Mouse (Mus musculus) neural tube, embryonic 12.5 days (tissue): ENCODE measurements around the gene Hcrtr1. TPM values are rescaled to one million over a fixed set of nuclear protein-coding genes. Genes with fewer than 3 reads are reported as not detected.
A peak's percentile ranks its signal among the peaks of the same experiment; 100 is the strongest.

Experiments
- ATAC-seq: fragments of 200-750 bp; cut with Nextera tagmentation; 2 replicates; pipeline ENCODE4 v1.8.0; 2017; ENCODE audit warnings: low read depth, mild to moderate bottlenecking, moderate TSS enrichment, moderate library complexity; ENCODE audit not compliant: low FRiP score
- H3K27ac ChIP-seq: fragments of 300-500 bp; sonication (generic); 2 replicates; pipeline ENCODE4 v1.5.1; 2016
- H3K27me3 ChIP-seq: fragments of 300-500 bp; sonication (generic); replicated peaks from 2 replicates; pipeline ENCODE4 v1.6.1; 2016; ENCODE audit warnings: mild to moderate bottlenecking
- H3K36me3 ChIP-seq: fragments of 300-500 bp; sonication (generic); 2 replicates; pipeline ENCODE4 v1.6.1; 2016; ENCODE audit warnings: mild to moderate bottlenecking
- H3K4me1 ChIP-seq: fragments of 300-500 bp; sonication (generic); 2 replicates; pipeline ENCODE4 v1.6.1; 2016
- H3K4me2 ChIP-seq: fragments of 300-500 bp; sonication (generic); replicated peaks from 2 replicates; pipeline ENCODE4 v1.6.1; 2016; ENCODE audit warnings: mild to moderate bottlenecking
- H3K4me3 ChIP-seq: fragments of 300-500 bp; sonication (generic); 2 replicates; pipeline ENCODE4 v1.5.1; 2016
- H3K9ac ChIP-seq: fragments of 300-500 bp; sonication (generic); 2 replicates; pipeline ENCODE4 v1.6.1; 2016; ENCODE audit warnings: mild to moderate bottlenecking
- H3K9me3 ChIP-seq: fragments of 300-500 bp; sonication (generic); 2 replicates; pipeline ENCODE4 v1.6.1; 2016; ENCODE audit warnings: mild to moderate bottlenecking
- WGBS: fragments of 180-500 bp; shearing (Covaris S2); methylation state at CpG from one replicate; pipeline ENCODE4 v1.1.7; 2016; 5-methylcytosine and 5-hydroxymethylcytosine counted together
- polyA plus RNA-seq: library from polyadenylated mRNA; unstranded; fragments of >200 nt; fragmentation: Nextera tagmentation; extraction: Ambion mirVana; gene quantifications from 2 replicates; pipeline ENCODE4 v1.2.1, GENCODE M21; 2016

Gene Hcrtr1
- polyA plus RNA-seq, 1 experiment from 2014 or later, result 0.62 TPM

- Histone ChIP-seq H3K4me2 (no peak overlapping the region), H3K9ac (no peak overlapping the region), H3K36me3 (no peaks in the 10 kb centered on the region), H3K9me3 (no peaks in the 10 kb centered on the region), H3K4me1 (peaks cover 23% of the 10 kb centered on the region), H3K4me3 (no peak overlapping the region), H3K27ac (no peak overlapping the region), H3K27me3 (peaks cover 44% of the 10 kb centered on the region)
- 76% methylated on average over 18 of the region's 18 CpGs for WGBS
- no peak for ATAC-seq
These were observed 26.9 kb upstream of the Hcrtr1 start for GRCm38 (mm10) chr4:130166061-130166460.

DNA sequence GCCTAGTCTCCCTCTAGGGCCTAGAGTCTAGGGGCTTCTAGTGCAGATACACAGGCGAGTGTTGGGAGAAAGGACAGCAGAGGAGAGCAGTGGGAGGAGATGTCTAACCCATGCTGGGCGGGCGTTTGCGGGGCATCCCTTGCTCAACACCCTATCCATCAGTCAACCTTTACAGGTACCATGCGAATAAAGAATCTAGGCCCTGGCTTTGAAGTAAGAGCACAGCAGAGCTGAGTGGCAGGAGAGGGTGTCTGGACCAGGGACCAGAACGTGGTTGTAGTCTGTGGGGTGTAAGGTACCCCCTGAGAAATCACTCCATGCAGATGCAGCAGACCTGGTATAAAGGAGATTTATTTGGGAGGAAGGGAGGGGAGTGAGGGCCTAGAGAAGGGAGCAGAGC is 25.0 kb upstream of the Hcrtr1 start:
- H3K9me3 ChIP-seq, result no peaks in the 10 kb centered on the region
- H3K4me2 ChIP-seq, result no peak overlapping the region
- H3K9ac ChIP-seq, result no peak overlapping the region
- no peak overlapping the region for H3K27ac ChIP-seq
- WGBS, result 64% methylated on average over 6 of the region's 6 CpGs
- no peaks in the 10 kb centered on the region for H3K36me3 ChIP-seq
- H3K4me3 ChIP-seq, result no peak overlapping the region
- peaks cover 23% of the 10 kb centered on the region for H3K4me1 ChIP-seq
- no peak for ATAC-seq
- peaks cover 44% of the 10 kb centered on the region for H3K27me3 ChIP-seq

DNA sequence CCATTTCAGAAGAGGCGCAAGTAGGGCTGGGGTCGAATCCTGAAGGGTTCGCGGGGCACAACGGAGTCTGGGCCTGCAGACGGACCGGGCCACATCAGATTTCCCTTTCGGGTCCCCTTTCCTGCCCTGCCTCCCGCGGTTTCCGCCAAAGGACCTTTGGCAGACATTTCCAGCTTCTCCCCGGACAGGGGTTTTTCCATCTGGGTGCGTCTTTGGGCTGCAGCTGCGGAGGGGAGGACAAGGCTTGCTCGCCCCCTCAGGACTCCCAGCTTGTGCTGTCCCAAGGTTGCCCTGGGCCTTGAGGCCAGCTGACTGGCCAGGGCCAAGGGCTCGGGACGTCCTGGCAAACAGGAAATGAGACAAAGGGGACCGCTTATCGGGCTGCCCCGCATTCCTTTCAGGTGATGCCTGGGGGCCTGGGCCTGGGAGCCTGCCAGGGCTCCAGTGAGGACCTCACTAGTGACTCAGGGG is 24.3 kb upstream of the Hcrtr1 start:
- Histone ChIP-seq H3K27ac (no peak overlapping the region), H3K27me3 (peaks cover 44% of the 10 kb centered on the region), H3K4me1 (peaks cover 19% of the 10 kb centered on the region), H3K9ac (peak overlapping the region; percentile 30; the same call in 1 of the 2 replicates), H3K4me3 (0 out of 2 replicates have a peak overlapping the region, but pooled peaks have one; percentile 1), H3K9me3 (no peaks in the 10 kb centered on the region), H3K4me2 (peak overlapping the region; percentile 43), H3K36me3 (no peaks in the 10 kb centered on the region)
- WGBS, result 7% methylated on average over 20 of the region's 20 CpGs
- ATAC-seq, result no peak

- H3K36me3 ChIP-seq, result no peaks in the 10 kb centered on the region
- no peak overlapping the region for H3K4me3 ChIP-seq
- H3K27ac ChIP-seq, result no peak overlapping the region
- H3K9ac ChIP-seq, result no peak overlapping the region
- WGBS, result 29% methylated on average over 4 of the region's 4 CpGs
- no peak overlapping the region for H3K4me2 ChIP-seq
- no peak for ATAC-seq
- H3K27me3 ChIP-seq, result peaks cover 43% of the 10 kb centered on the region
- no peaks in the 10 kb centered on the region for H3K9me3 ChIP-seq
- peaks cover 8% of the 10 kb centered on the region for H3K4me1 ChIP-seq
These were observed 22.2 kb upstream of the Hcrtr1 start for GRCm38 (mm10) chr4:130161349-130161748.

GRCm38 (mm10) chr4:130156812-130157371 is 17.7 kb upstream of the Hcrtr1 start:
- Histone ChIP-seq H3K9ac (no peak overlapping the region), H3K27me3 (peaks cover 20% of the 10 kb centered on the region), H3K36me3 (no peaks in the 10 kb centered on the region), H3K27ac (no peak overlapping the region), H3K4me2 (no peak overlapping the region), H3K4me3 (no peak overlapping the region), H3K4me1 (no peaks in the 10 kb centered on the region), H3K9me3 (no peaks in the 10 kb centered on the region)
- 81% methylated on average over 12 of the region's 12 CpGs for WGBS
- ATAC-seq, result no peak

DNA sequence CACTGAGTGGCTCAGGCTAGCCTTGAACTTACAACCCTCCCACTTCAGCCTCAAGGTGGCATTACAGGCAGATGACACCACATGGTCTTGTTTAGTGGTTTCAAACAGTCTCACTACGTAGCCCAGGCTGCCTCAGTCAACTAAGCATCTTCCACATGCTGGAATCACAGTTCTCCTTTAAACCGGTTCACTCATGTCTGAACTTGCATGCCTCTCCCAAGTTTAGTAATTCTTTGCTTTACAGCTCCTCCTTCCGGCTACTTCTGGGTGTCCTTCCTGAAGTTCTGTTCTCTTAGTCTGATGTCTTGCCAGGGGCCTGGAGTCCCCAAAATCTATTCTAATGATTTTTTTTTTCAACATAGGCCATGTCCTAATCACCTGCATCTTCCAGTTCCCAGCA is 15.1 kb upstream of the Hcrtr1 start:
- 81% methylated on average over 3 of the region's 3 CpGs for WGBS
- Histone ChIP-seq H3K9ac (no peak overlapping the region), H3K4me1 (no peaks in the 10 kb centered on the region), H3K4me2 (no peak overlapping the region), H3K4me3 (no peak overlapping the region), H3K9me3 (no peaks in the 10 kb centered on the region), H3K27ac (no peak overlapping the region), H3K27me3 (peaks cover 16% of the 10 kb centered on the region), H3K36me3 (no peaks in the 10 kb centered on the region)
- no peak for ATAC-seq

DNA sequence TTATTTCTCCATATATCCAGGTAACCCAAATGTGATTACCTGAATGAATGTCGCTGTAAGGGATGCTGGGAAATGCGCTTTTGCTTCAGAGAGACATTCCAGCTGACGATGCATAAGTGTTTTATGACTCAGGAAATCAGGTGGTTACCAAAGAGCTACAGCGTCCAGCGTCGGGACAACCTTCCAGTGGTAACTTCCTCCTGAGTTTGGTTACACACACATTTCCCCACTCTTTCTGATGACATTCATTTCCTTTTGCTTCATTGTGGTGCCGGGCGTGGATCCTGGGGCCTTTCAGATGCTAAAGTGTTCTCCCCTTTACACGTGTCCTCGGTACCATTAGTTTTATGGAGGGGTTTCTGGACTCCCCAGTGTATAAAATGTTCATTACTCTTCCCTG is 9.2 kb upstream of the Hcrtr1 start:
- WGBS, result 73% methylated on average over 10 of the region's 10 CpGs
- Histone ChIP-seq H3K27ac (no peak overlapping the region), H3K9me3 (no peaks in the 10 kb centered on the region), H3K36me3 (no peaks in the 10 kb centered on the region), H3K9ac (no peak overlapping the region), H3K27me3 (peaks cover 11% of the 10 kb centered on the region), H3K4me2 (no peak overlapping the region), H3K4me1 (no peaks in the 10 kb centered on the region), H3K4me3 (no peak overlapping the region)
- ATAC-seq, result no peak

GRCm38 (mm10) chr4:130141786-130142185 is 2.6 kb upstream of the Hcrtr1 start:
- Histone ChIP-seq H3K4me3 (no peak overlapping the region), H3K4me2 (no peak overlapping the region), H3K27me3 (peaks cover 52% of the 10 kb centered on the region), H3K9me3 (no peaks in the 10 kb centered on the region), H3K36me3 (no peaks in the 10 kb centered on the region), H3K4me1 (peaks cover 27% of the 10 kb centered on the region), H3K27ac (no peak overlapping the region), H3K9ac (no peak overlapping the region)
- ATAC-seq, result no peak
- 57% methylated on average over 3 of the region's 3 CpGs for WGBS

DNA sequence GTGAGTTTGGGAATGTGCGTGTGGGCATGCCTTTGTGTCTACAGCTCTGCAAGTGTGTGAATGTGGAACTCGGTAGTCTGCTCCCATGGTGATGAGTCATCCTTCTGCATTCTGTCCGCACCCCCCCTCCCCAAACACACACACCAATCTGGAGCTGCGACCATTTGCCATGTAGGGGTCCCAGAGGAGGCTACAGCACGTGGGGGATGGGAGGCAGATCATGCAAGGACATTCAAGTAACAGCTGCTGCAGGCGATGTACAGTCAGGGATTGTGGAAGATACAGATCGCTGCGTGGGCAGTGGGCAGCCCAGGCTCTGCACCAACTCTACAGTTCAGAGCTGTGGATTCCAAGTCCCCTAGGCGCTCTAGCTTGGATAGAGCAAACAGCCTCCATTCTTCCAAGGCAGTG is 1.8 kb upstream of the Hcrtr1 start:
- H3K4me3 ChIP-seq, result no peak overlapping the region
- H3K4me1 ChIP-seq, result peaks cover 27% of the 10 kb centered on the region
- H3K9me3 ChIP-seq, result no peaks in the 10 kb centered on the region
- H3K36me3 ChIP-seq, result no peaks in the 10 kb centered on the region
- peaks cover 56% of the 10 kb centered on the region for H3K27me3 ChIP-seq
- H3K27ac ChIP-seq, result no peak overlapping the region
- ATAC-seq, result no peak
- WGBS, result 46% methylated on average over 9 of the region's 9 CpGs
- H3K9ac ChIP-seq, result no peak overlapping the region
- peak overlapping the region; percentile 16; the same call in 1 of the 2 replicates for H3K4me2 ChIP-seq

- WGBS, result under 1% methylated on average over 56 of the region's 57 CpGs
- Histone ChIP-seq H3K27me3 (peaks cover 56% of the 10 kb centered on the region), H3K4me3 (peak overlapping the region; percentile 34), H3K9me3 (no peaks in the 10 kb centered on the region), H3K9ac (peak overlapping the region; percentile 48), H3K36me3 (no peaks in the 10 kb centered on the region), H3K4me1 (peaks cover 27% of the 10 kb centered on the region), H3K27ac (no peak overlapping the region), H3K4me2 (peak overlapping the region; percentile 81)
- peak; percentile 73 for ATAC-seq
These were observed 532 bp downstream of the Hcrtr1 start for GRCm38 (mm10) chr4:130138441-130139213.

DNA sequence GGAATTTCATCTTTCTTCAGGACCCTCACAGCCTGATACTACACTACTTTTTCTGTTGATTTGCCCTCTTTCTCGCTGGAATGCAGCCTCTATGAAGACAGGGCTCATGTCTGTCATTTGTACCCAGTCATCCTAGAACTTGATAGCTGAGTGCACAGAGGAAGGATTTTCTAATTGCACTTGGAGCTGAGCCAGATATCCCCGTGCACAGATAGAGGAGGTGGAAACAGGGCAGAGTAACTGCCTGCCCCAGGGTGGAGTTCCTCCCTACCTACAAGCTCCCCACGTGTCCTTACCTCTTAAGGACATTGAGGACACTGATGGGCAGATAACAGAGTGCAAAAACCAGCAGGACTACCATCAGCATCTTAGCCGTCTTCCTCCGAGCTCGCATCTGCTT is 5.8 kb downstream of the Hcrtr1 start:
- no peak overlapping the region for H3K4me2 ChIP-seq
- no peaks in the 10 kb centered on the region for H3K36me3 ChIP-seq
- H3K4me3 ChIP-seq, result no peak overlapping the region
- H3K9me3 ChIP-seq, result no peaks in the 10 kb centered on the region
- WGBS, result 67% methylated on average over 6 of the region's 6 CpGs
- no peak for ATAC-seq
- H3K27me3 ChIP-seq, result peaks cover 20% of the 10 kb centered on the region
- no peak overlapping the region for H3K9ac ChIP-seq
- no peak overlapping the region for H3K27ac ChIP-seq
- H3K4me1 ChIP-seq, result peaks cover 3% of the 10 kb centered on the region; the same call in 1 of the 2 replicates

DNA sequence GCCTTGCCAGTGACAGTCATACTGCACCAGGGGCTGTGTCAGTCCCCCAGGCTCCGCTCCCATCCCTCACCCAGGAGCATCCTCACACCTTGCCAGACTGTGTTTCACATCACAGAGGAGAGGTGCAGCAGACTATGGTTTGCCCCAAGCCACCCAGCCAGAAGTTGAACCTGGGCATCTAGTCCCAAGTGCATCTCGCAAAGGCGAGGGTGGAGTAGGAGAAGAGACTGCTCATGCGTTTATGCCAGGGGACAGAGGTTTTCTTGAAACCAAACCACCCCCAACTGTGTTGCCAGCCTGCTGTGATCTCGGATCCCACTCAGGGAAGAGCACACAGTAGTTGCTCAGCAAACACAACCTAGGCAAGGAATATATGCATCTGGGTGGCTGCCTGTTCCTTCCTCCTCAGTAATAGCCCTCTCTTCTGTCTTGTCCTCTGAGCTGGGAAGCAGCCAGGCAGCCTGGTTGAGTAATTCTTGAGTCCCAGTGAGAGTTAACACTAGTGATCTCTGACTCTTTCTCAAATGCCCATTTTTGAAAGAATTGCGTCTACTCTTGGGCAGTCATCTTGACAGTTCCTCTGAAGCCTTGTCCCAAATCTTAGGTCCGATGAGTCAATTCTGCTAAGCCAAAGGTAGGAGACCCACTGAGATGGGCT is 7.6 kb downstream of the Hcrtr1 start:
- no peaks in the 10 kb centered on the region for H3K9me3 ChIP-seq
- no peak overlapping the region for H3K9ac ChIP-seq
- H3K27me3 ChIP-seq, result peaks cover 3% of the 10 kb centered on the region; the same call in 1 of the 2 replicates
- peaks cover 12% of the 10 kb centered on the region for H3K36me3 ChIP-seq
- no peak overlapping the region for H3K27ac ChIP-seq
- ATAC-seq, result no peak
- 87% methylated on average over 7 of the region's 7 CpGs for WGBS
- H3K4me1 ChIP-seq, result no peaks in the 10 kb centered on the region
- H3K4me3 ChIP-seq, result no peak overlapping the region
- H3K4me2 ChIP-seq, result no peak overlapping the region
